Mouse (Mus musculus) embryo, embryonic 9.5 days (tissue): Measurements from ENCODE around the gene Ccz1.
"Not testable (repeated sequence)": the region's sequence is repeated elsewhere in the genome, so short reads cannot be mapped to it uniquely, and the experiment has no call there.

Experiments
- DNase-seq: peaks from one replicate; pipeline ENCODE4 v3.0.0-alpha.2; 2017; ENCODE audit errors: extremely low spot score

Gene Ccz1

DNA sequence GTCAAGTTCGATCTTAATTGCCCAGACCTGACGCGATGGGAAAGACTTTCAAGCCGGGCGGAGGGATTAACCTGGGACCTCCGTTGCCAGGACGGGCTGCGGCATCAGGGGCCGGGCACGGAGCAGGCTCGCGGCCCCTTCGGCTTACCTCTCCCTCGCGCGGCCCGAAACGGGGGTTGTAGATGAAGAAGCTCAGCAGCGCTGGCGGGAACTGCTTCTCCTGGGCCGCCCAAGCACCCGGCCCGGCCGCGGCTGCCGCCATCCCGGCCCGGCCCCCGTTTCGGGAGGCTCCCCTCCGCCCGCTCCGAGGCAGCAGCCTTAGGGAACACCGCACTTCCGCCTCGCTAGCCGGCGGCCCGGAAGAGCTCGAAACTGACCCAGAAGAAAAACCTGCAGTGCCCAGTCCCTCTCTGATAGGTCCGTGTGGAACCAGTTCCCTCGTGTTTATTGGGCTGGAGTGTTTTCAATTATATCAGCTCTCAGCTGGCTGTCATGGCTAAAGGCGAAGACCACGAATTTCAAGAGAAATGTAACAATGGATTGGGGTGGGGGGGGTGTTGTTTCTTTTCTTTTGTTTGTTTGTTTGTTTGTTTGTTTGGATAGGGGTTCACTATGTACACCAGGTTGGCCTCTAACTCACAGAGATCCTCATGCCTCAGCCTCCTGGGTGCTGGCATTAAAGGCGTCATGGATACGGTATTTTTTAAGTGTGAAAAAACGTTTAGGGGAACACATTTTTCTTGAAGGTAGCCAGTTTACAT lies at the start of gene Ccz1:
TSS of gene Ccz1 (minus strand) at position 327 of the 761 bp plus-strand sequence.
- peak; percentile 86 for DNase-seq

DNA sequence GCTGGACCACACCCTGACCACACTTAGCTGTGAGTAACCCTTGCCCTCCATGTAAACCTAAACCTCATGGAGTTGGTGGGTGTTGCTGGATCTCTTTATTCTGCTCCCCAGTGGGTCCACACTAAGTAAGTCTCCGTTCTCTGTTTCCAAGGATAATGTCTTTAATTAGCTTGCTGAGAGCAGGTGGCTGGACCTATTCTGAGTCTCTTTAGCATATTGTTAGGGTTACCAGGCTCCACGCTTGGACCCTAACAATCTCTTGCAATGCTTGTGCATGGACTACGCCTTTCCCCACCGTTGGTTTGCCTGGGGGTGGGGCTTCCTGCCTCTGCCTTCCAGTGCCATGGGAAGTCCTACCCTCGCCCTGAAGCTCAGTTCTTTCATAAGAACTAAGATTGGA lies 49.4 kb upstream of the Ccz1 start:
- no peak for DNase-seq

DNA sequence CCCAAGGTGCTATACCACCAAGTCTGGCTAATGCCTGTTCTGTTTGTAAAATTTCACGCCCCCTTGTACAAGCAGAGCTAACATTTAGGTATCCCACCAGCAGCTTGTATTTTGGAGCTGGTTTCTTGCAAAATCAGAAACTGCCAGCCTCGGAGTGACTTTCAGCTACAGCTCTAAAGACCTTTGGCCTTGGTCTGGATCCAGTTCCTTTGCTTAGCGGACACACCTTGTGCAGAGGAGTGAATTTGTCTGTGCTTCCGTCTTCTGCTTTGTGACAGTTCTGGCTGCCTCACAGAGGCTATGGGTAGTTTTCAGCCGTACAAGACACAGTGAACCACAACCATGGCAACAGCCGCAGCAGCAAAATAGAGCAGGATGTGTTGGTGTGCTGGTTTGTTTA lies 39.7 kb upstream of the Ccz1 start:
- no peak for DNase-seq

DNA sequence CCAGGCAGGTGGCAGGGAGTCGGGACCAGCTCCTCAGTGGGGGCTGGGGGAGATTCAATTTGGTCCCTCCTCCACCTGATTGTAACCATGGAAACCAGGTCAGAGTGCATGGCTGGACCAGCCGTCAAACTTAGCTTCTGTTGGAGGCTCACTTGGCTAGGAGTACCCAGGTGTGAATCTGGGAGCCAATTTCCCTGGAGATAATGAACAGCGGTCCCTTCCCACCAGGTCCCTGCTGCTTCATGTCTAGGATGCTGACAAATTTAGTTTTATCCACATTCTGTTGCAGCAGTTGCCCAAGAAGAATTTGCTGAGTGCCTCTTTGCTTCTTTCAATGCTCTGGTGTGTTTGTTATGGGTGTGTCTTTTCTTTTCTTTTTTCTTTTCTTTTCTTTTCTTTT lies 38.8 kb upstream of the Ccz1 start:
- DNase-seq, result no peak

DNA sequence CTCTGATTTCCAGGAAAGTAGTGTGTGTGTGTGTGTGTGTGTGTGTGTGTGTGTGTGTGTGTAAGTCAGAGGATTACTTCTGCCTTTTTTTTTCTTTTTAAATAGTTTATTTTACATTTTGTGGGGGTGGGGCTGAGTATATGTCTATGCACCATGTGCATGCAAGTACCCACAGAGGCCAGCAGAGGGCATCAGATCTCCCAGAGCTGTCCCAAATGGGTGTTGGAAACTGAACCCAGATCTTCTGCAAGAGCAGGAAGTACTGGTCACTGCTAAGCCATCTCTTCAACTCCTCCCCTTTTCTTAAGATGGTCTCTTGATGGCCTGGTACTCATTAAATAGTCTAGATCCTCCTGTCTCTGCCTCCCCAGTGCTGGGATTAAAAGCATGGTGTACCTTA lies 36.6 kb upstream of the Ccz1 start:
- DNase-seq, result no peak

DNA sequence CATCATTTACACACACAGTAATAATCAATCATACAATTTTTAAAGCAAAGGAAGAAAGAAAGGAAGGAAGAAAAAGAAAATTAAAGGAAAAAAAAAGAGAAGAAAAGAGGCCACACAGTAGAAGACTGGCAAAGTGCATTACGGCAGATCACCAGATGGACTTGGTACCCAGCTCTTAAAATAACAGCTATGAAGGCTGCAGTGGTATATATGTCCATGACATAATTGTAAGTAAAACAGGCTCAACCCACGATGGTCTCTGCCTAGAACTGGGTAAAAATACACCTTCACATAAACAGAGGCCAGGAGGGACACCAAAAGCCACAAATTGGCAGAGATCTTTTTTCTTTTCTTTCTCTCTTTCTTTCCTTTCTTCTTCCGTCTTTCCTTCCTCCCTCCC lies 35.2 kb upstream of the Ccz1 start:
- DNase-seq, result no peak

DNA sequence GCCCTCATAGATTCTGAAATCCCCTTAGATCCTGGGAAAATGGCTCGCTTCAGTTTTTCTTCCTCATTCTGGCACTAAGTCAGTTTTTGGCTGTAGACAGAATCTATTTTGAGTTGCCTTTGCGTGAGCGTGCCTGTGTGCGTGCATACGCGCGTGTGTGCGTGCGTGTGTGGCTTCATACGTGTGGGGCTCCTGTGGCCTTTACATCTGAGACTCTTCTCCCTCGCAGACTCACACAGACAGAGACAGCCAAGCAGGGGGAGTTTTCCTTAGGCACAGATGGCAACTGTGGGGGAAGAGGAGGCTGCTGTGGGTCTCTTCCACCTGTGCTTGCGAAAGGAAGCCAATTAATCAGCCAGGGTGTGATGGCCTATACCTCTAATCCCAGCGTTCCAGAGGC lies 32.6 kb upstream of the Ccz1 start:
- no peak for DNase-seq

DNA sequence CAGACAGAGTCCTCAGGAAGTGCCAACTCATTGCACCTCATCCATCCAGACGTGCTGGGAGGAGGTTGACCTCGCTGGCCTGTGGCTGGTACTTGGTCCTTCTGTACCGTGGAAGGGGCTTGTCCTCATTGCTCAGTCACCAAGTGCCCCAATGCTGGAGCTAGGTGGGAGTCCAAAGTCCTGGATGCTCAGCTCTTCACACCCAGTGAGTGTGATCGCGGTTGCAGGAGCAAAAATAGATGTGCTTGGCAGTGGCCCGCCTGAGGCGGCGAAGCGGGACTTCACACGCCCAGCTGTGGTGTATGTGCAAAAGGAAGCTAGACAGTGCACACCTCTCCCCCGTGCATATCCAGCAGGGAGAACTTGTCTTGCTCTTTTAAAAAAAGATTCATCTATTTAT lies 28.5 kb upstream of the Ccz1 start:
- DNase-seq, result no peak

DNA sequence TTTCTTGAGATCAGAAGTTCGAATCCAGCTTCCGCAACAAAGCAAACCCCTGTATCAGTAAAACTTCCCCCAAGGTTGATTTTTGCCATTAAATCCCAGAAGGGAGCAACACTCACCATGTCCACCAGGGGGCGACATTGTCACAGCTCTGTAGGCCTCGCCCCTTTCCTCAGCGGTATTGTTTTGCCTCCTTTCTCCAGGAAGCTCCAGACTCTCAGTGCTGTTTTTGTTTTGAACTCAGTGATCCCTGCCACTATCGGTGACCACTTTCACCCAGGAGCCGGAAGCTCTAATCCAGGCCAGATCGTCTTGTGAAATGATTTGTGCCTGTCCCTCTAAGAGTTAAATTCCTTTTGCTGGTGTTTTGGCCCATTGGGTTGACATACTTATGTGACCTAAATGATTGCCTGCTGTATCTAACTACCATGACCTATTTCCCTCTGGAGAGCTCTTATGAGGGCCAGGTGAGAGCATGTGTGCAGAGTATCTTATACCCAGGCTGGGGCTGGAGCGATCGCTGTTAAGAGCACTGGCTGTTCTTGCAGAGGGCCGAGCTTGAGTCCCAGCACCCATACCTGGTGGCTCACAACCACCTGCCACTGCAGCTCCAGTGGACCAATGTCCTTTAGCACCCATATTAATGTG lies 26.2 kb upstream of the Ccz1 start:
- peak; percentile 71 for DNase-seq

DNA sequence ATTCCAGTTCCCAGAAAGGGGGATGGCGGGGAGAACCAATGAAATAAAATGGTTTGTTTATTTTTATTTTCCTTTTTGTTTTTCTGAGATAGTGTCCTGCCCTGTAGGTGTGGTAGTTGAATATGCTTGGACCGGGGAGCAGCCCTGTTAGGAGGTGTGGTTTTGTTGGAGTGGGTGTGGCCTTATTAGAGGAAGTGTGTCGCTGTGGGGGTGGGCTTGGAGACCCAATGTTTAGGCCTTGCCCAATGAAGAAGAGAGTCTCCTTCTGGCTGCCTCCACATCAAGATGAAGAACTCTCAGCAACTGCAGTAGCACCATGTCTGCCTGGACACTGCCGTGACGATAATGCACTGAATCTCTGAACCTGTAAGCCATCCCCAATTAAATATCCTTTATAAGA lies 25.2 kb upstream of the Ccz1 start:
- DNase-seq, result no peak

DNA sequence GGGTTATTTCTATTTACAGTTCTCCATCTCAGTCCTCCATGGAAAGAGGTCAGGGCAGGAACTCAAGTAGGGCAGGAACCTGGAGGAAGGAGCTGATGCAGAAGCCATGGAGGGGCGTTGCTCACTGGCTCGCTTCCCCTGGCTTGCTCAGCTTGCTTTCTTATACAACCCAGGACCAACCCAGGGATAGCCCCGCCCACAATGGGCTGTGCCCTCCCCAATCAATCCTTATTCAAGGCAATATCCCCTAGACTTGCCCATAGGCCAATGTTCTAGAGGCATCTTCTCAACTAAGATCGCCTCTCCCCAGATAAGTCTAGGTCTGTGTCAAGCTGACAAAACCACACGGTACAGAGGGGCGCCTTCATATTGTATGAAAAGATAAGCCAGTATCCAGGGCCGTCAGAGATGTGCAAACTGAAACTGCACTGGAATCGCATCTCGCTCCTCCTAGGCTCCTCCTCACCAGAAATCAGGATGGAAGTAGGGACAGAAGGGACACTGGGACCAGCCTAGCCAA lies 24.5 kb upstream of the Ccz1 start:
- no peak for DNase-seq

DNA sequence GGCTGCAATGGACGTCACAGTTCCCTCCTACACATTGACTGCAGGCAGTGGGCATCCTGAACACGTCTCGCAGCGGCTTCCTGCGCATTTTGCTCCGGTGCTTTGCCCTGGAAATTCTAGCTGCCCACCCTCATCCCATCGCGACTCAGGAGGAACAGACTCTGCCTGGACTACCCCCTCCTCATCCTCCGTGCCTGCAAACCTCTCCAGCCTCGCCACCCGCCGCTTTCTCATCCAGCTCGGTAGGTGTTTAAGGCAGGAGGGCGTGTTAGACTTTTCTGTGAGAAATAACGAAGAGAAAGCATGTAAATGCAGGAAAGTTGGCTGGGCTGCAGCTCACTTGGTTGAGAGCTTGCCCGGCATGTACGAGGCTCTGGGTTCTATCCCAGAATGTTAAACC lies 22.3 kb upstream of the Ccz1 start:
- DNase-seq, result no peak

DNA sequence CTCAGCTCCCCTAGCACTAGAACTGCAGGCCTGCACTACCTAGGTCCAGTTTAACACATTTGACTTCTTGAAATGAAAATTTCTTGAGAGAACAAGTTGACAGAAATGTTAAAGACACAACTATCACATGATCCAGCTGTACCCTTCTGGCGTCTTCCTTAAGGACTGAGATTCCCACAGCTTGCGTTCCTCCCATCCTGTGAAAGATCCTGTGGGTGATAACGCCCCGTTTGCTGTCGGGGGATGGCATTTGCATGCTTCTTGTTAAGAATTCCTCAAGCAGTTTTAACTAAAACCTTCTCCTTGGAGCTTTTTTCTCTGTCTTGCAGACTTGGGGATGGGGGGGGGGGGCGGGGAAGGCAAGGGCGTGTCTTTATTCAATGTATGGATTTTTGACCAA lies 19.9 kb upstream of the Ccz1 start:
- no peak for DNase-seq

DNA sequence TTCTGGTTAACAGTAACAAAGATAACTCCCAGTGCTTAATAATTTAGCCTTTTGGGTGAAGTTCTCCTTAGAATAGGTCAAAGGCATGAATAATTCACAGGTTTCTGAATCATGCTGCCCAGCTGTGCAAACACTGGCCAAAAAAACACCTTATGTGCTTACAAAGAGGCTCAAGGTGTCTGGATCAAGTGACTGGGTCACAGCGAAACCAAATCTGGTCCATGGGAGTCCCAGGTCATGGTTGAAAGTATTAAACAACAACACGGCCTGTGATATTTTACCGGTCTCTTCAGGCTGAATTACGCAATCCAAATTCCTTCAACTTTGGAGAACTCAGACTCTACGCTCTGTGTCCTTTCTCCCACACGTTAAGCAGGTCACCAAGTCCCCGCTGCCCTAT lies 17.8 kb upstream of the Ccz1 start:
- DNase-seq, result no peak

DNA sequence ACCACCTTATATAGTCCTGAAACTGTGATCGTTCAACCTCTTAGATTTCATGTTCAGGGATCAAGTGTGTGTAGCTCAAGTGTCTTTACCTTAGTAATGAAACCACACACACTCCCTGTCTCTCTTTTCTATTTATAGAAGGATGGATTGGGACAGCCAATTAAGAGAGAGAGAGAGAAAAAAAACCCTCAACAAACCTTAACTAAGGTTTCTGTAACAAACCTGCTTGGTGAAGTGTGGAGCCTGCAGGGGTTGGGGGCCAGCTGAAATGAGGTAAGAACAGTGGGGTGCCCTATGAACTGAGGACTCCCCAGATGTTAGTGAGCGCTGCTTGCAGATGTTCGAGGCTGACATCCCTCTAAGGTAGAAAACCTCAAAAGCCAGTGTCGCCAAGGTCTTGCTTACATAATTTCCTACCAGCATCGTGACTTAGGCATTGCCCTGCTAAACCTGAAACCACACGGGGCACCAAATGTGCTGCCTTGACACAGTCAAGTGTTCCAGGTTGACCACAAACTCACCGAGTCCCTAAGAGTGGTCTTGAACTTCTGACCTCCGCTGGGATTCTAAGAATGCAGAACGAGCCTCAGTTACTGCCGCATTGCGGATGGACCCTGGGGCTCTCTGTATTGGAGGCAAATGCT lies 12.1 kb upstream of the Ccz1 start, which contains the start of gene Ocm:
TSS of gene Ocm (minus strand) at position 51 of the 644 bp plus-strand sequence.
- no peak for DNase-seq

DNA sequence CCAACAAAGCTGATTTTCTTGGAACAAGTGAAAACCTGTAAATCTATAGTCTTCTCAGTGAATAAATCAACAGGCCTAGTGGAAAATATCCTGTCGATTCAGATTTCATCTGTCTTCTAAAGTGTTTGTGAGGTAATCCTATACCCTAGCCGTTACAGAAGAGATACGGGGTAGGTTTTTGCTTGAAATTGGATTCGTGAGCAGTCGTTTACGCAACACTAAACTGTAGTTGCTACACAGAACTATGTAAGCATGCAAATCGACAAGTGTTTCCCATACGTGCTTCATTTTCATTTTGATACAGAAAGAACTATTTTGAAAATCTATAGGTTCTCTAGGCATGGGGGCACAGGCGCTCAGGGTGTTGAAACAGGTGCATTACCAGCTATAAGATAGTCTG lies 1.2 kb upstream of the Ccz1 start:
- DNase-seq, result no peak

DNA sequence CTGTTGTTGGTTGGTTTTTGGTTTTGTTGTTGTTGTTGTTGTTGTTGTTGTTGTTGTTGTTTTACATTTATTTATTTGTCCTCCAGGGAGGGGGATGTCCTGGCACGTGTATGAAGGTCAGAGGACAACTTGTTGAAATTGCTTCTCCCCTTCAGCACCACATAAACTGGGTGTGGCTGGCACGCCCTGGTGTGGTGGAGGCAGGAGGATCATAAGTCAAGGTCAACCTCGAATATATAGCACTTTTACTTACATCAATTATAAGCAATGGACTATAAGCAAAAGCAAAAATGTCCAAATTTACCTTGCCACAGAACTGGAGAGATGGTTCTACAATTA lies 604 bp upstream of the Ccz1 start:
- no peak for DNase-seq

DNA sequence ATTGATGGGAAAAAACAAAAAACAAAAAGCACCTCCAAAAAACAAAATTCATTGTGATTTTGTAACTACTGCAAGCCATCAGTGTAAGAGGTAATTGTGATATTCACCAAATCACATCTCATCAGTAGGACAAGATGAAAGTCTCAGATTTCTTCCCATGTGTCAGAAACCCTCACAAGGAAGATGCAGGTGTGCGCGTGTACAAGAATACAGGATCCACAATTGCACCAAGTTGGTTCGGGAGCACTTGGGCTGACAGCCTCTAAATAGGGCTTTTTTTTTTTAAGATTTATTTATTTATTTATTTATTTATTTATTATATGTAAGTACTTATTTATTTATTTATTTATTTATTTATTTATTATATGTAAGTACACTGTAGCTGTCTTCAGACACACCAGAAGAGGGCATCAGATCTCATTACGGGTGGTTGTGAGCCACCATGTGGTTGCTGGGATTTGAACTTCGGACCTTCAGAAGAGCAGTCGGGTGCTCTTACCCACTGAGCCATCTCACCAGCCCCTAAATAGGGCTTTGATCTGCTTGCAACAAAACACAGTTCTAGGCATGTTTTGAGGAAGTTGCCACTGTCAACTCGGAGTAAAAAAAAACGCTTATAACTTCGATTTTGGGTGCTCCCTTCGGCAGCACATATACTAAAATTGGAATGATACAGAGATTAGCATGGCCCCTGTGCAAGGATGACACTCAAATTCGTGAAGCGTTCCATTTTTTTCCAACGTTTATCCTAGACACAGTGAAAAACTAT lies 1.1 kb downstream of the Ccz1 start:
- not testable (repeated sequence) for DNase-seq

DNA sequence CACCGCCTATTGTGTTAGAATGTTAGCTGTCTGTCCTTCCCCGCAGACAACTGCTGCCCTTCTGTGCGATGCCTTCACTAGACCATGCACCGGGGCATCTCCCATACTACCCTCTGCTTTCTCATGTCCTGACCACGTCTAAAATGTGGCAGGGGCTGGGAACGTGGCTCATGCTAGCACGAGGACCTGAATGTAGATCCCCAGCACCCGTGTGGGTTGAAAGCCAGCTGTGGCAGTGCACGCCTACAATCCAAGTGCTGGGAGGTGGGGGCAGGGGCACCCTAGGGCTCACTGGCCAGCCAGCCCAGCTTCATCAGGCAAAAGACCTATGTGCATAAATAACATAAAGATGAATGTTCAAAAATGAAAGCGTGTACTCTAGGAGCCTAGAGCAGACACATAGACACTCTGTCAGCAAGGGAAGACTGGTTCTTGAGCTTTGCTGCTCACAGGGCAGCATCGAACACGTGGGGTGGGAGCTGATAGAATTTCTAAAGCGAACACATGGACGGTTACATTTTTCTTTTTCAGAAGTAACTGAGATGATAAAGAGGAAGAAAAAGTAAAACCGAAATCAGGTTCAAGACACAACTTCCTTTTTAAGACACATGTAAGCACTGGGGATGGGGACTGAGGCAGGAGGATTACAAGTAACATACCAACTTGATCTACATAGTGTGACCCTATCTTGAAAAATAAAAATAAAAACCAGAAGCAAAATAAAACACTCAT lies 12.1 kb downstream of the Ccz1 start:
- no peak for DNase-seq

DNA sequence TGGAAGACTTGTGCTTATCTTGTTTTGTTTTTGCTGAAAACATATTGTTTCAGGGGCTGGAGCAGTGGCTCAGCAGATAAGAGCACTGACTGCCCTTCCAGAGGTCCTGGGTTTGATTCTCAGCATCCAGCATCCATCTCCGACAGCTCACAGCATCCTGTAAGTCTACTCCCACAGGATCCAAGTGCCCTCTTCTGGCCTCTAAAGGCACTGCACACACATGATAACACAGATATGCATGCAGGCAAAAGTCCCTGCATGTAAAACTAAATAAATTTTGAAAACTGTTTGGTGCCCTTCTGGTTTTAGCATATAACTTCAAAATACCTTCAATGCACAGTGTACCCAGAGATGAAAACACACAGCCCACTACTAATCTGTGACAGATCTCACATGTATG lies 15.3 kb downstream of the Ccz1 start:
- no peak for DNase-seq

DNA sequence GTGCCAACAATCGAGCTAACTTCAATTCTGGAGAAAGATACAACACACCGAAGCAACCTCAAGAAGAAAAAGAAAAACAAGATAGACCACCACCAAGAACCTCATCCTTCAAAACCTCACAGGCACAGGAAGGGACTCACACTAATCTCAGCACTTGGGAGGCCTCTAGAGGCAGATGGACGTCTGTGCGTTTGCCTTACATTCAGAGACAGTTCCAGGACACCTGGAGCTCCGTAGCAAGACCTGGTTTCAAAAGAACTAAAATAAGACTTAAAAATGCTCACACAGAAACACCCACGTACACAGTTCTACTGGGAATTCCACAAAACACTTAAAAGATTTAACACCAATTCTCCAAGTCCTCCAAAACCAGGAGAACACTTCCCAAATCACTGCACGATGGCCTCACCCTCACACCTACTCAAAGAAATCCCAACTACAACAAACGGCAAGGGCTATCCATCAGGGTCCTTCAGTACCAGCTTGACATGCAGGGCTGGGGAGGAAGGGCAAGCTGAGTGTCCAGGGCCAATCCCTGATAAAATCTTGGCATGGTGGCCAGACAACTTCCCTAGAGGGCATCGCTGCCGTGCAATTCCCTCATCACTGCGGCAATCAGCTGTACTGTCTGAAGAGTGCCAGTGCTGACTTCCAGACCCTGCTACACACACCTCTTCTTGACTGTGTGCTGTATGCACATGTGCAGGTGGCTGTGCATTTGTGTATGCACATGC lies 19.9 kb downstream of the Ccz1 start:
- DNase-seq, result no peak
